Mouse (Mus musculus) intestine, postnatal 0 days (tissue): ENCODE data around the gene Nudt1. TPM values are rescaled to one million over a fixed set of nuclear protein-coding genes. Genes with fewer than 3 reads are reported as not detected.

Experiments
- ATAC-seq: fragments of 200-750 bp; cut with Nextera tagmentation; 2 replicates; pipeline ENCODE4 v1.8.0; 2017; ENCODE audit warnings: mild to moderate bottlenecking, moderate TSS enrichment, moderate library complexity
- H3K27ac ChIP-seq: fragments of 300-500 bp; sonication (generic); 2 replicates; pipeline ENCODE4 v1.5.1; 2014; ENCODE audit warnings: mild to moderate bottlenecking, low read depth, low read length, moderate library complexity
- H3K27me3 ChIP-seq: fragments of 300-500 bp; sonication (generic); replicated peaks from 2 replicates; pipeline ENCODE4 v1.6.1; 2014; ENCODE audit warnings: low read length, mixed read lengths; ENCODE audit not compliant: control insufficient read depth, insufficient read depth
- H3K36me3 ChIP-seq: fragments of 300-500 bp; sonication (generic); 2 replicates; pipeline ENCODE4 v1.6.1; 2014; ENCODE audit warnings: mild to moderate bottlenecking, moderate library complexity; ENCODE audit not compliant: control insufficient read depth, insufficient read depth
- H3K4me1 ChIP-seq: fragments of 300-500 bp; sonication (generic); replicated peaks from 2 replicates; pipeline ENCODE4 v1.6.1; 2014; ENCODE audit warnings: antibody characterized with exemption, low read length, mixed read lengths; ENCODE audit not compliant: control insufficient read depth, insufficient read depth
- H3K4me2 ChIP-seq: fragments of 300-500 bp; sonication (generic); replicated peaks from 2 replicates; pipeline ENCODE4 v1.6.1; 2014; ENCODE audit warnings: low read depth, mild to moderate bottlenecking, moderate library complexity
- H3K4me3 ChIP-seq: fragments of 300-500 bp; sonication (generic); 2 replicates; pipeline ENCODE4 v1.5.1; 2014; ENCODE audit warnings: low read depth, low read length
- H3K9ac ChIP-seq: fragments of 300-500 bp; sonication (generic); 2 replicates; pipeline ENCODE4 v1.6.1; 2014; ENCODE audit warnings: mild to moderate bottlenecking, low read depth, low read length
- H3K9me3 ChIP-seq: fragments of 300-500 bp; sonication (generic); 2 replicates; pipeline ENCODE4 v1.6.1; 2016; ENCODE audit warnings: mixed run types; ENCODE audit not compliant: control insufficient read depth
- CTCF ChIP-seq: sonication (generic); IDR thresholded peaks from 2 replicates; pipeline ENCODE4 v1.5.1; 2016; ENCODE audit warnings: low read depth, mild to moderate bottlenecking, control low read depth, antibody characterized with exemption, moderate library complexity
- WGBS: fragments of 180-500 bp; shearing (Covaris S2); extraction: QIAGEN DNeasy Blood & Tissue Kit; methylation state at CpG from one replicate; pipeline ENCODE4 v1.1.7; 2014; 5-methylcytosine and 5-hydroxymethylcytosine counted together
- polyA plus RNA-seq: library from polyadenylated mRNA; unstranded; fragments of >200 nt; fragmentation: Nextera tagmentation; extraction: Ambion mirVana; gene quantifications from 2 replicates; pipeline ENCODE4 v1.2.1, GENCODE M21; 2015

Gene Nudt1
- polyA plus RNA-seq, 1 experiment from 2014 or later: 28.9 TPM

DNA sequence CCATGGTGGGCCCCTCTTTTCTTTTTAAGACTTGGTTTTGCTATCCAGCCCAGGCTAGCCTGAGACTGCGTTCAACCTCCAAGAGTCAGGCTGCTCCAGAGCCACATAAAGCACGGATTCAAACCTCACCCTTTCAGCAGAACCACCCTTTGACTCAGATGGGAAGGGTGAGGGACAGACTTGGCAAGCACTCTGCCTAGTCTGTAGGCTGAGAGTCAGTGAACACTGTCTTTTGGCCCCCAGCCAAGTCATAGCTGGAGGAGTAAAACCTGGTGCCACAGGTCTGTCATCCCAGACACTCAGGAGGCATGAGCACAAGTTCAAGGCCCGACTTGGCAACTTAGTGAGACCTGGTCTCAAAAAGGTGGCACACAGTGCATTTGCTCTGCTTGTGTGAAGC is 4.7 kb upstream of the Nudt1 start:
- H3K36me3 ChIP-seq: peaks cover 33% of the 10 kb centered on the region
- no peaks in the 10 kb centered on the region for H3K9me3 ChIP-seq
- TF ChIP-seq CTCF: no peak
- no peak overlapping the region for H3K9ac ChIP-seq
- ATAC-seq: no peak
- H3K4me2 ChIP-seq: no peak overlapping the region
- H3K4me1 ChIP-seq: peaks cover 4% of the 10 kb centered on the region; the same call in 1 of the 2 replicates
- H3K27me3 ChIP-seq: no peaks in the 10 kb centered on the region
- H3K27ac ChIP-seq: no peak overlapping the region
- H3K4me3 ChIP-seq: no peak overlapping the region
- 72% methylated on average over 3 of the region's 3 CpGs for WGBS

DNA sequence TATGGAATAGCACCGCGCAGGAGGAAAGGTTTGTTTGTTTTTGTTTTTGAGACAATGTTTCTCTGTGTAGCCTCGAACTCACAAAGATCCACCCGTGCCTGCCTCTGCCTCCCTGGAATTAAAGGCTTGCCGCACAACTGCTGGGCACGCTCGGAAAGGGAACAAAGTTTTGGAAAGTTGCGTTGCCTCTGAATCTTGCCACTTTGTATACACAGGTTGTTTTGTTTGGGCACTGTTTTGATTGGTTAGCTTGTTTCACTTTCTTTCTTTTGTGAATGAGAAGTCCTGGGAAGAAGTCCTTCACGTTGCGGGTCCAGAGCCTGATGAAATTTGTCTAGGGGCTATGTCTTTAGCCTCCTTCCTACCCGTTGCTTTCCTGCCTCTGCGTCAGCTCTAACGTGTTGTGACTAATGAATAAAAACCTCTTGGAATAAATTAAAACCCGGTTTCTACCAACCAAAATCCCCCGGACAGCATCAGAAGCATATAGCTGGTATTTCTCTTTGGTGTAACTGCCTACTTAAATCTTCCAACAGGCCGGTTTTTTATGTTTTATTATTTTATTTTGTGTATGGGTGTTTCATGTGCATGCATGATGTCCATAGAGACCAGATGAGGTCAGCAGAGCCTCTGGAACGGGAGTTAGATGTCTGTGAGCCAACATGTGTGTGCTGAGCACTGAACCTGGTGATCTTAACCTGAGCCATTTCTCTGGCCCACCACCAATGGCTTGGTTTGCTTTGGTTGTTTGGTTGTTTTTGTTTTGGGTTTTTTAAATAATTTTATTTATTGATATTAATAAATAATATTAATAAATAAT is 510 bp downstream of the Nudt1 start:
- Histone ChIP-seq H3K27me3 (no peaks in the 10 kb centered on the region), H3K4me2 (peak overlapping the region; percentile 80), H3K9ac (peak overlapping the region; percentile 81), H3K4me1 (peaks cover 4% of the 10 kb centered on the region; the same call in 1 of the 2 replicates), H3K36me3 (0 out of 2 replicates have a peak, but pooled peaks cover 4% of the 10 kb centered on the region), H3K27ac (peak overlapping the region; percentile 87), H3K9me3 (no peaks in the 10 kb centered on the region), H3K4me3 (peak overlapping the region; percentile 60)
- peak; percentile 18 for ATAC-seq
- peak; percentile 51 for TF ChIP-seq CTCF
- WGBS: 1% methylated on average over 17 of the region's 17 CpGs

DNA sequence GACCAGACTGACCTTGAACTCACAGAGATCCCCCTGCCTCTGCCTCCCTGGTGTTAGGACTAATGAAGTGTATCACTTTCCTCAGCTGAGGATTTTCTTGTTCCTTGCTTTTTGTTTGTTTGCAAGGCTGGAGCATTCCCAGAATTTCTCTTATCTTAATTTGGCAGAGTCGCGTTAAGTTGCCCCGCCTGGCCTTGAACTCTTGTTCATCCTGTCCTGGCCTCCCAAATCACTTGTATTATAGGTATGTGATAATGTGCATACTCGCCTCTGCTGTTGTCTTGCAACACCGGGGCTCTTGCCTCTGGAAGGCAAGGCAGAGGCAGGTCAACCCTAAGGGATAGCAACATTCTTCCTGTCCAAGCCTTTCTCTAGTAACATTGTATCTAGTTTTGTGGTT is 2.6 kb downstream of the Nudt1 start:
- H3K4me3 ChIP-seq: no peak overlapping the region
- no peak for ATAC-seq
- peaks cover 12% of the 10 kb centered on the region; the same call in 1 of the 2 replicates for H3K36me3 ChIP-seq
- no peak overlapping the region for H3K9ac ChIP-seq
- no peaks in the 10 kb centered on the region for H3K27me3 ChIP-seq
- H3K4me2 ChIP-seq: no peak overlapping the region
- no peak overlapping the region for H3K27ac ChIP-seq
- no peaks in the 10 kb centered on the region for H3K9me3 ChIP-seq
- H3K4me1 ChIP-seq: peaks cover 4% of the 10 kb centered on the region; the same call in 1 of the 2 replicates
- TF ChIP-seq CTCF: no peak
- 56% methylated on average over 5 of the region's 5 CpGs for WGBS

DNA sequence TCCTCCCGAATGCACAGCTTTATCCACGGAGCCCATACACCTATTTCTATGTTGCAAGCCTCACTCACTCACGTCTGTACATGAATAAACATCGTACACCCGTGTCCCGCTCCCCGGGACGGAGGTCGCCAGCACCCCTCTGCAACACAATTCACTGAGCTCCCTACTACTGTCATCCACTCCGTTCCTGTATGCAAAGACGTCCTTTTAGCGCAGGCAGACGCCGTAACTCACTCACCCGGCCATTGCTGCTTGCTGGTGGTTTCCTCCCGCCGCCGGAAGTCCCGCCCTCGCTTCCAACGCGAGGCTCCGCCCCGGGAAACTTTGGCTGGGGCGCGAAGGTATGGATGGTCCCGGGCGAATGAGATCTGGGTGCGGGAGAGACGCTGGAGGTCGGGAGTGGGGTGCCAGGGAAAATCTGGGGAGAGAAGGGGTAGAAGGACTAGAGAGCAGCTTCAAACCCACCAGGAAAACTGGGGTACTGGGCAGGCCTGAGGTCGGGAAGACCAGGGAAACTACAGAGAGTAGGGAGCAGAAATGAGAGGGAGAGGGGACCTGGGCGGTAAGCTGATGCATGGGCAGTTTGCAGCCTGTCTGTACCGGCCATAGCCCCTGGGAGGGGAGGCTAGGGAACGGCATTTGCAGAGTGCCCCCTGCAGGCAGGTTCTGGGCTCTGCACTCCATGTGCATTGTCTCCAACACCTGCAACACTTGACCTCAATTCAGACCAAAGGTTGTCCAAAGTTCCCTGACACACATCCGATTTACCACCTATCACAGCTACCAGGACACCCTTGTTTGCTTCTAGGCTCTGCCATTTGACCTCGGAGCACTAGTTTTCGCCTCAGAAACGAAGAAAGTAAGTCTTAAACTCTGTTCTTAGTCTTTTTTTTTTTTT is 10.4 kb downstream of the Nudt1 start, which contains the start of gene Mrm2:
Gene Mrm2, minus strand, starts transcription at position 284 of the 898 bp plus-strand sequence.
- peak within 1 kb of the TSS; percentile 73 for H3K27ac ChIP-seq
- H3K27me3 ChIP-seq: no peaks in the 10 kb centered on the region
- peaks cover 19% of the 10 kb centered on the region; the same call in 1 of the 2 replicates for H3K36me3 ChIP-seq
- H3K4me2 ChIP-seq: peak within 1 kb of the TSS; percentile 91
- H3K4me1 ChIP-seq: 0 out of 2 replicates have a peak, but pooled peaks cover 4% of the 10 kb centered on the region
- TF ChIP-seq CTCF: peak; percentile 90
- H3K4me3 ChIP-seq: peak within 1 kb of the TSS; percentile 75
- peak; percentile 80 for ATAC-seq
- H3K9ac ChIP-seq: peak within 1 kb of the TSS; percentile 67
- no peaks in the 10 kb centered on the region for H3K9me3 ChIP-seq
- WGBS: 1% methylated on average over 39 of the region's 39 CpGs

DNA sequence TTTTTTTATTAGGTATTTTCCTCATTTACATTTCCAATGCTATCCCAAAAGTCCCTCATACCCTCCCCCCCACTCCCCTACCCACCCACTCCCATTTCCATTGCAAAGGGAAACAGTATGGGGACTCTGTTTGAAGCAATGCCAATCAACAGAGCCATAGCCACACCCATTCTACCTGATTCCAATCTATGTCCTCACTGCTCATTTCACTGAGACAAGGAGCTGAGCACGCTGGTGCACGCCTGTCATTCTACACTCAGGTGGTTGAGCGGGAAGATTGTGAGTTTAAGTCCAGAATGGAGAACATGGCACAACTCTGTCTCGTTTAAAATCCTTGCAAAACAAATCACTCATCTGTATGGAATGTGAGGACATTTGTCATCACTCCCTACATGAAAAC is 11.1 kb downstream of the Nudt1 start:
- Histone ChIP-seq H3K36me3 (peaks cover 19% of the 10 kb centered on the region; the same call in 1 of the 2 replicates), H3K4me3 (no peak overlapping the region), H3K4me1 (0 out of 2 replicates have a peak, but pooled peaks cover 4% of the 10 kb centered on the region), H3K27ac (peak overlapping the region; percentile 73; the same call in 1 of the 2 replicates), H3K4me2 (peak overlapping the region; percentile 91), H3K9ac (no peak overlapping the region), H3K27me3 (no peaks in the 10 kb centered on the region), H3K9me3 (no peaks in the 10 kb centered on the region)
- TF ChIP-seq CTCF: no peak
- ATAC-seq: peak; percentile 44; the same call in 1 of the 2 replicates
- WGBS: 42% methylated on average over 4 of the region's 4 CpGs

DNA sequence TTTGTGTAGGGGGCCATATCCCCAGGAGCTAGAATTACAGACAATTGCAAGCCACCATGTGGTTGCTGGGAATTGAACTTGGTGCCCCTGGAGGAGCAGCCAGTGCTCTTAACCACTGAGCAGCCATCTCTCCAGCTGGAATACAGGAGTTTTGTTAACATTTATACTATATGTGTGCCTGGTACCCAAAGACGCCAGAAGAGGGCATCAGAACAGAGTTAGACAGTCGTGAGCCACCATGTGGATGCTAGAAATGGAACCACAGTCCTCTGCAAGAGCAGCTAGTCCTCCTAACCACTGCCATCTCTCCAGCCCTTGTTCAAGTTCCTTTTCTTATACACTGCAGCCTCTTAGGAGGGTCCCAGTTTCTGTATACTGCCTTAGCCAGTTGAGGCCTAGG is 12.2 kb downstream of the Nudt1 start:
- Histone ChIP-seq H3K4me2 (no peak overlapping the region), H3K9me3 (no peaks in the 10 kb centered on the region), H3K4me1 (0 out of 2 replicates have a peak, but pooled peaks cover 4% of the 10 kb centered on the region), H3K4me3 (no peak overlapping the region), H3K27ac (no peak overlapping the region), H3K27me3 (no peaks in the 10 kb centered on the region), H3K36me3 (peaks cover 20% of the 10 kb centered on the region), H3K9ac (no peak overlapping the region)
- no peak for ATAC-seq
- TF ChIP-seq CTCF: peak; percentile 60
- WGBS: 38% methylated on average over 2 of the region's 2 CpGs
